Mouse (Mus musculus) forelimb bud, embryonic 11.5 days (tissue): Measurements from ENCODE around the gene Tnfsf10.
A peak's percentile ranks its signal among the peaks of the same experiment; 100 is the strongest.

Experiments used
- DNase-seq: peaks from one replicate; pipeline ENCODE4 v3.0.0-alpha.2; 2012; ENCODE audit warnings: low read depth, low spot score

The Tnfsf10 gene

DNA sequence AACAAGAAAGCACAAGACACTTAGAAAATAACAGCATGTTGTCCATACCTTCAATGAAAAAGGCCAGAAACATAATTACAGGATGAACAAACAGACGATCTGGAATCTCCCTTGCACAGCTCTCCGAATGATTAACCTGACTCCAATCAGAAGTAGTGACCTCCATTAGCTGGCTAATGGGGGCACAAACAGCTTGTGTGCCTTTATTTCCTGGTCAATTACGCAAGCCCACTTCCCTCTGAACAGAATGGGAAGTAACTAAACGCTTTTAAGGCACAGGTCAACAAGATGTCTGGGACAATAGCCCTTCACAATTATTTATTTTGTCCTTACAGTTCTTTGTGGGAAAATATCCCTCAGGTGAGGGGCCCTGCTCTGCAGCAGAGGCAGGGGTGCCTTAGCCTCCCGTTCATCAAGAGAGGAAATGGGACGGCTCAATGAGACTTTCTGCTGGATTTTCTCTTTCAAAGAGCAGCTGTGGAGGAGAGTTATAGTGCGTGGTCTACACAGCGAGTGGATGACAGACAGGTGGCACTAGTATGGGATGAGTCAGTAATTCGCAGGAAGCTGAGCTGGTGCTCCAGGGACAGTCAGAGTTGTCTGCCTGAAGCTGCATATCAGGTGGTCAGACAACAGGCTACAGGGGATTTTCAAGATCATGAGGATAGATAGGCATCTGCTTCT is 14.3 kb upstream of the Tnfsf10 start:
- no peak for DNase-seq

DNA sequence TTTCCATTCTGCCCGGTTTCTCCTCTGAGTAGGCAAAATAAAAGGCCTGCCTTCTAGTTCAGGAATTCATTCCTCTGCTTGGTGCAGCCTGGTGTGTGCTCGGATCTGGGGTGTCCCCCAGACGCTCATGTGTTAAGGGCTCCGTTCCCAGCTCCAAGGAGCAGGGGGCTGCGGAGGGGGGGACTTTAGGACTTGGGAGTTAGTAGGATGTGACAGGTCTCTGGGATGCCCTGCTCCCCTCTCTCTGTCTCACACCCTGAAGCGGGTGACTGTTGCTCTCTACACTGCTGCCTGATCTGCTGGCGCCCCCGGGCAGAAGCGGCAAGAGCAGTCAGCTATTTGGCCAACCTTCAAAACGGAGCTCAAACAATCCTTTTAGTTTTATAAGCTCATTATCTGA is 10.0 kb upstream of the Tnfsf10 start:
- no peak for DNase-seq

DNA sequence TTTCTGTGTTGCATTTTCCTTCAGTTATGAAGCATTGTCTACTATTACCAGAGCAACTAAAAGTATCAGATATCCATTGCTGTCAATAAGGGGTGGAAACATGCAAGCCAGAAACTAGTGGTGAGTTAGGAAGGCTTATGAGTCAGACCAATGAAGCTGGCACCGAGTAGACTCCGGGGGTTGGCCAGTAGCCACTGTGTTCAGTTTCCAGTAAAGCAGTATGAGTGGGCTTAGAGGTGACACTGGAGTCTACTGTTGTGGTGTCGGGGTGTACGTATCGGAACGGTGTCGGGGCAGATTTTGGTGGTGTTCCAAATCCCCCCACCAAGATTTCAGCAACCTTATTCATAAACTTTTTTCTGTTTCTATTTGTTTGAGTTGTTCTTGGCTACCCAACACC is 5.9 kb upstream of the Tnfsf10 start:
- no peak for DNase-seq

DNA sequence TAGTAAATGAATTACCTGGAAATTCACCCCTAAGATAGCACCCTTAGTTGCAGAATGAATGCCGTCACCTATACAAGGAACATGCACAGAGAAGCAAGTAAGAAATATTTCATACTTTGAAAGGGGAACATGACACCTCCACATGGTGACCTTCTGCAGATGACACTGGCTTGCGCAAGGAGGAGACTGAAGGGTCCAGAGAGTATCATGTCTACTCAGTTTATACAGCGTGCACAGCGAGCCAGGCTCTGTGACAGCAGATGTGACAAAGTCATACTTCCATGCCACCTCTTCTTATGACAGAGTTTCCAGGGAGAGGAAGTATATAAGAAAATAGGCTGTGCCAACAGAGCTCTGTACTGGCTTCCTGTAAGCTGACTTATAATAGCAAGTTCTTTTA is 5.4 kb upstream of the Tnfsf10 start:
- no peak for DNase-seq

DNA sequence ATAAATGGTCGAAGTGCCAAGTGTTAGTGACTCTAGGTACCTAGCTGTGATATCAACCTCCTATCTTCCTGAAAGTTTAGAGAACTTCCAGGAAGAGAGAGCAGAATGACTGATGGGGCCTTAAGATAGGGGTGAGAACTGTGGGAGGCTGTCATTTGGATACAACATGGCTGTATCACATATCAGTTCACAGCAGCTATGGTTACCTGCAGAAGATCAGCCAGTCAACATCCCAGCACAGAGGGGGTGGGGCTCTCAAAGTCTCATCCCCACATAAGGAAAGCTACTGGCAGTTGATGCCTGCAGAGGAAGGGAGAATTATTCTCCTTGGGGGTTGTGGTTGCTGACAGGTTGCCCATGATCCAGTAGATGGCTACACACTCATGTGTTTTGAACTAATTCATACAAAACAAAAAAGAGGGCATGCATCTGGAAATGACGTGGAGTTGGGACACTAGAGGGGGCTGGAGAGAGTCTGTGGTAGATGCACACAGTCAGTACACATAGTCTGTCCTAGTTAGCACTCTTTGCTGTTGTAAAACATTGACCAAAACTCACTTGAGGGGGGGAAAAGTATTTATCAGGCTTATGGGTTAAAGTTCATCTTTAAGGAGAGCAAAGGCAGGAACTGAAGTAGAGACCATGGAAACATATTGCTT is 2.2 kb upstream of the Tnfsf10 start:
- DNase-seq, result no peak

DNA sequence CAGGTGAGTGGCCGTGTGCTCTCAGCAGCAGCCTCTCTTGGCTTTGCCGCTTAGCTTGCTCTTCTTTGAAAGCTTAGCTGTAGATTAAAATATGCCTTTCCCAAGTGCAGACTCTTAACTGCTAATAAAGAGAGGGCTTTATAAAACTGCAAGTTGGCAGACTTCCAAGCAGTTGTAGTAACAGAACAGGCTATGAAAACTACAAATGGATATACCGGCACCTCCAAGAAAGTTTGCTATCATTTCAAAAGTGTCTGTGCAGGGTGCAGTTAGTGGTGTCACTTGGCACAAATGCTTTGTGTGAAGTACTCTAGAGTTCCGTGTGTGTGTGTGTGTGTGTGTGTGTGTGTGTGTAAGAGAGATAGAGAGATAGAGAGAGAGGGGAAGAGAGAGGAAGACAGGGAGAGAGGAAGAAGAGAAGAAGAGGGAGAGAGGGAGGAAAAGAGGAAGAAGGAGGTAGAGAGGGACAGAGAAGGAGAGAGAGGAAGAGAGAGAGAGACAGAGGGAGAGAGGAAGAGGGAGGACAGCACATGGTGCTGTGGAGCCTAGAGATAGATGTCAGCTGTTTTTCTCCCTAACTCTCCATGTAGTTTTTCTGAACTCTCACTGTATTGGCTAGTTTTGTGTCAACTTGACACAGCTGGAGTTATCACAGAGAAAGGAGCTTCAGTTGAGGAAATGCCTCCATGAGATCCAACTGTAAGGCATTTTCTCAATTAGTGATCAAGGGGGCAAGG is 628 bp downstream of the Tnfsf10 start:
- DNase-seq, result no peak

DNA sequence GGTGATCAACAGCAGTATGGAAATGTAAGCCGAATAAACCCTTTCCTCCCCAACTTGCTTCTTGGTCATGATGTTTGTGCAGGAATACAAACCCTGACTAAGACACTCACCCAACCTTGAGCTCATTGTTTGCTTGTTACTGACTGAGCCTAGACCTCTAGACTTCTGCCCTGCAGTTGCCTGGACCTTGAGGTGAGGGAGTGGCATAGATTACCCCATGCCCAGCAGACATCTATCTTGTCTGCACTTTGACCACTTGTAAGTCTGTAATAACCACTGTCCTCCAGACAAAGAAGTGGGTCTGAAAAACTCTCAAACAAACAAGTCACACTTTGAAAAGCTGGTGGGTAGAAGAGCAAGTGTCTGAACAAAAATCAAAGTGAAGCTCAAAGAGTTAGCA is 2.8 kb downstream of the Tnfsf10 start:
- DNase-seq, result no peak

DNA sequence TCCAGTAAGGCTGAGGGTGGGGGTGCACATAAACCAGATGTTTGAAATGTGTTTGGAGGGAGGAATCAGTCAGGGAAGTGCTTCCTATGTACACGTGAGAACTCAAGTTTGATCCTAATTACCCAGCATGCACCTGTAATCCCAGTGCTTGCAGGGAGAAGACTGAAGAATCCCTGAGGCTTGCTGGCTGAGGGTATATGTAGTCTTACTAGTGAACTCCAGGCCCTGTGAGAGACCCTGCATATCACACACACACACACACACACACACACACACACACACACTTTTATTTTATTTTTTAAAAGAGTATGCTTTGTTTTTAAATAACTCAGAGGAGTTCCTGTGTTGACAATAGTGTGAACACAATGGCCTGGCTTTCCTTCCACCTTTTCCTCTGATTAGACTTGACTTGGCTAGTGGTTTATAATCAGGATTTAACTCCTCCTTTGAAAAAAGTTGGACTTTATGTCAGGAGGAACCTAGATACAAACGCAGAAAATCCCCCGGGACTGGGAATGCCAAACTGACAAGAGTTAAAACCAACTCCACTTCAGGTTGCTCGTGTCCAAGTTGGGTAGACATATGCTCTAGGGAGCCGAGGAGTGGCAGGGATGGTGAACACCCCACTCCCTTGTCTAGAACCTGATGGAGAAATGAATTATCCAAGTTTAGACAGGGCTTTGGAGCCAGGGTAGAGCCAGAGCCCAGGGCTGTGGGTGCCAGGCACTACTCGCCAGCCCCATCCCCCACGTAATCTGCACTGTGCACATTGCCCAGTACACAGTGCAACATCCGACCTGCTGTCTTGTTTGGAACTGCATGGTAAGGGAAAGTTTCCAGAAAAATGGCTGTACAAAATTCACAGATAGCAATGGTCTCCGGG is 4.0 kb downstream of the Tnfsf10 start:
- peak; percentile 12 for DNase-seq

DNA sequence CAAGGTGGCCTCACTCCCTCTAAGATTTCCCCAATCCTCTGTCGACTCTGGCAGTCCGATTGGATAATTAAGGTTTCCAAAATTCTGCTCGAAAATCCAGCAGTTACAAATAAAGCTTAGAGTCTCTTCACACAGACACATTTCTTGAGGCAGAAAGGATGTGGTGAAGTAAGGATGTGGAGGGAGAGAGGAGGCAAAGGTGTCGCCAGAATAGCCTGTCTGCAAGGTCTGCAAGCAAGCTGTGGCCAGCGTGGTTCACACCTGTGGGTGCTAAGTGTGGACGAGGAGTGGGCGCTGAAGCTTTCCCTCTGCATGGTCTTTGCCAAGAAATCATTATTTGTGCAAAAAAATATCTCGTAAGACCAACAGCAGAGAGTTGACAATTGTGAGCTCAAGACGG is 5.8 kb downstream of the Tnfsf10 start:
- DNase-seq, result no peak

DNA sequence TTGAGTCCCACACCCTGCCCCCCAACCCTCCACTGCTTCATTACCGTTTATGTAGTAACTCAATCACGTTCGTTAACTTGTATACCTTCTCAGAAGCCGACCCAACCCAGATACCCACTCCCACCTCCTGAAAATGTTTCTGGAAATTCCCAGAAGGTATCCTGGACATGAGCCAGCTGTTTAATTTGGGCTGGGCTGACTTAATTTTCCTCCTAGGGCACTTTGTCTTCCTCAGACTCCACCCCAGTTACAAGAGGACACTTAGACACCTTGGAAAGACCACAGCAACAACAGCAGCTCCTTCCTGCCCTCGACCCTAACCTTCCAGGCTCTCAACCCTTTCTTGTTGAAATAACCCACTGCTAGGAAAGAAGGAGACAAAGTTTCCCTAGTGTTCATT is 6.7 kb downstream of the Tnfsf10 start:
- DNase-seq, result no peak

DNA sequence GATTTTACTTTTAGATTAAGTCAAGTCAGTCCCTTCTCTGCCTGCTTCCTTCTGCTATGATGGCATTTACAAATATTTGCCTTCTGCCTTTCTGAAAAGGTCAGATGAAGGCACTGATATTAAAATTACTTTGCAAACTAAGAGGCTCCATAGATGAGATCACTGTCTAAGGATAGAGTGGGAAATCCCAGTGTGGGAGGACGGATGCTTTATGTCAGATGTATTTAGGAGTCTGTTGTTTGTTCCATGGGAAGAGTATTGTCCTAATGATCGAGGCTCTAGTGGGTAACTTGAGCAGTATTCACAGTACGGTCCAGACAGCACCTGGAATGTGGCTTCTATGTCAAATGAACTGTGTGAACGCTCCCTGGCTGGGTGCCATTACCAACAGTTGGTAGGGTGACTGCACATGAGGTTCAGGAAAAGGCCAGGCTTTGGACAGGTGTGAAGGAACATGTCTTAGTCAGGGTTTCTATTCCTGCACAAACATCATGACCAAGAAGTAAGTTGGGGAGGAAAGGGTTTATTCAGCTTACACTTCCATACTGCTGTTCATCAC is 9.9 kb downstream of the Tnfsf10 start:
- DNase-seq, result no peak

DNA sequence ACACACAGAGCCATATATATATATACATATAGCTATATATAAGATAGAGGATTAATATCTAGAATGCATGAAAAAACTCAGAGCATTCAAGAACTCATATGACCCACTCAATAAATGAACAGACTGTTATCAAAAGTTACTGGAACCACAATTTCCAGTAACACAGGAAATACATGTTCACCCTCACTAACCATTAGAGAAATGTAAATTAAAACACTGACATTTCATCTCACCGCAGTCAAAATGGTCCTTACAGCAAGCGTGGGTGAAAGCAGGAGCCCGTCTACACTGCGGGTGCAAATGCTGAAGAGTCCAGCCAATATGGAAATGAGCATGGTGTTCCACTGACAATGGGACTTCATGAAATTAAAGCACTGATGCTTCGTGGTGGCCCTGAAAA is 13.9 kb downstream of the Tnfsf10 start:
- no peak for DNase-seq

DNA sequence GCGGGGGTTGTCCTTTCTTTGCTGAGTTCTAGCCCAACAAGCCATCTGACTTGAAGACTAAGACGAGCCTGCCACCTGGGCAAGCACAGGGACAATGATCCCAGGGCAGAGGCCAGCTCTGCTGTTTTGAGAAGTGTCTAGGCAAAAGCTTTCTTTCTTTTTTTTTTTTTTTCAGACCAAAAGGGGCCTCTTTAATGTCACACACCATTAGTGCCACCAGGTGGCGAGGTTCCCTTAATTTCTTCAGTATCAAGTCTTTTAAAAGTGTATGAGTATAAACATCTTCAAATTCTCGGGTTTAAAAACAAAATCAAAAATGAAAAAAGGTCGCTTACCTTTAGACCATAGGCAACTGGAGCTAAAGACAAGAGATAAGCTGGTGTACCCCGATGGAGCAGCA is 21.6 kb downstream of the Tnfsf10 start:
- peak; percentile 27 for DNase-seq

DNA sequence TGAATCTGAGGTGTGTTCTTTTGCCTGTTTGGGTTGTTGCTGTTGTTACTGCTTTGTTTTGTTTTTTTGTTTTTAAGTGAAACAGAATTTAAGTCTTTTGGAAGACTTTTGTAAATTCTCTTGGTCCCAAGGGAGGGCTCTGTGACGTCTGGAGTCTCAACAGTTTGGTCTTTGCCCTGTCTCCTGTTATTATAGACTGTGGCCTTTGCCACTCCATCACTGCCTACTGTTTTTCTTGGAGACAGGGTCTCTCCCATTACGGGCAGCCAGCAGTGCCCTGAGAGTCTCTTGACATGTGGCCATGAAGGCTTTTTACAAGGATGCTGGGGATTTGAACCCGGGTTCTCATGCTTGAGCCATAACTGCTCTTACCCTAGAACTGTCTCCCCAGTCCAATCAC is 22.1 kb downstream of the Tnfsf10 start:
- DNase-seq, result no peak

DNA sequence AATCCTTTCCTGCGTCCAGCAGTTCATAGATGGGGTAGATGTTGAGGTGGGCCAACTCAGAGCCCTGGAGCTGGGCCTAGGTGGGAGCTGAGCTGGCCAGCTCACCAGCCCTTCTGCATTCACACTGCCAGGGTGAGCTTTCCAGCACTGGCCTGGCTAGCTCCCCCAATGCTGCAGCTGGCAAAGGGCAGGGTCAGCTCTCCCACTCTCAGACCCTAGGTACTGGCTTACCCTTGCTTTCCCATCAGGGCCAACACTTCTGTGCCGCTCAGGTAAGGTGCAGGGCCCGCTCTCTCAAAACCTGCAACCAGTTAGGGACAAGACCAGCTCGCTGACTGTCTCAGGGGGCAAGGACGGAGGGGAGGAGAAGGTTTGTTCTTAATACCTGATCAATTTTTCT is 23.9 kb downstream of the Tnfsf10 start:
- no peak for DNase-seq

DNA sequence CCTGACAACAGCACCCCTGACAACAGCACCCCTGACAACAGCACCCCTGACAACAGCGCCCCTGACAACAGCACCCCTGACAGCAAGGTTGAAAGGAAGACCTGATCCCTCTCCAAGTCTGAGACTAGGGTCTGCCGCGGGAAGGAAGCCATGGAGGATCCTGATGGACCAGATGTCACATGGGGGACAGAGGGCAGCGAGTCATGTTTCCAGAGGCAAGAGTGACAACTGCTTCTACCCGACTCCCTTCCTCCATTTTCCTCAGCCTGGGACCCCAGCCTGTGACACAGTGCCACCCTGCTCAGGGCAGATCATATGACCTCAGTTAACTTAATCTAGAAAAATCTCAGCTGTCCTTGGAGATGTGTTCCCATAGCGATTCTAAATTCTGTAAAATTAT is 25.6 kb downstream of the Tnfsf10 start:
- no peak for DNase-seq

DNA sequence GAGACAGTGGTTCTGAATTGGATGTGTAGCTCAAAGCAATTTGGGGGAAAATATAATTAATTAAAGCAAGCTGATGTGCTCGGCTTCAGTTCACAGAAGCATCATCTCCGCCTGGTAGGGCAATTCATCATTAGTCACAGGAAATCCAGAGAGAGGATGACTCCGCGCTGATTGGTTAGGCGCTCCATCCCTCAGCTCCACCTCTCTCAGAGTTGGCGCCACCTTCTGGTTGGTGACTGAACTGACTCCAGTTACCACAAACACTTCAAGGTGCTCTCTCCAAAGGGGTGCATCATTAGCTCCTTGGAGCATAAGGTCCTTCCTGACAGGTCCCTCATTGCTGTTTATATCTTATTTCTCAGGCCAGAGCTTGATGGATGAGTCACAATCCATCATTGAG is 28.7 kb downstream of the Tnfsf10 start:
- no peak for DNase-seq

DNA sequence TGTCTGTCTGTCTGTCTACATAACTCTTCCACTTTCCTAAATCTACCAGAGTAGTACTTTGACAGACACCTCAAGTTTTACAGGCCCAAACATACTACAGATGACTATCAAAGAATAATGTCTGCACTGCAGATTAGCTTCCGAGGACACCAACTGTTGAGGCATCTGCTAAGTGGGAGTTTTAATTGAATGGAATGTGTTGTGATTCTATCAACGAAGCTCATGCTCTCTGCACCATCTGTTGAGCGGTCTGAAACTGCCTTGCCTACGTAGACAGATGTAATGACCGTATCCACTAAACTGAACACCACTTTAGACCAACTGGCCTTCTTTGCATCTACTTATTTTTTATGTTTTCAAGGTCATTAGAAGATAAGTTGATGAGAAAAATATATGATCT is 31.6 kb downstream of the Tnfsf10 start:
- DNase-seq, result no peak

DNA sequence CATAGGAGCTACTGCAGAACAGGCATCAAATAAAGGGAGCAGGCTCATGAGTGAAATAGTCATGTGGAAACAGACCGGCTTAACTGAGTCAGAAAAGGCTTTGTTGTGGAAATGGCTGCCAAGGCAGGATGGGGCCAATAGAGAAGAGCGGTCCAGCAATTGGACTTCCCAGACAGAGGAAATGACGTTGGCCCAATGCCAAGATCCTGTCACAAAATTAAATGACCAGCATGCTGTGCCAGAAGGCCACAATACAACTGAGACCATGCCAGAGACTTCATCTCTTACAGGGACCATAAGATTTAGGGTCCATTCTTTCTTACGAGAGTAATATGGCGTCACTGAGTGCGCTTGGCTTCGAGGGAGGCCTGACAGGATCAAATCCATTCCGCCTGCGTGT is 34.3 kb downstream of the Tnfsf10 start:
- DNase-seq, result peak; percentile 20

DNA sequence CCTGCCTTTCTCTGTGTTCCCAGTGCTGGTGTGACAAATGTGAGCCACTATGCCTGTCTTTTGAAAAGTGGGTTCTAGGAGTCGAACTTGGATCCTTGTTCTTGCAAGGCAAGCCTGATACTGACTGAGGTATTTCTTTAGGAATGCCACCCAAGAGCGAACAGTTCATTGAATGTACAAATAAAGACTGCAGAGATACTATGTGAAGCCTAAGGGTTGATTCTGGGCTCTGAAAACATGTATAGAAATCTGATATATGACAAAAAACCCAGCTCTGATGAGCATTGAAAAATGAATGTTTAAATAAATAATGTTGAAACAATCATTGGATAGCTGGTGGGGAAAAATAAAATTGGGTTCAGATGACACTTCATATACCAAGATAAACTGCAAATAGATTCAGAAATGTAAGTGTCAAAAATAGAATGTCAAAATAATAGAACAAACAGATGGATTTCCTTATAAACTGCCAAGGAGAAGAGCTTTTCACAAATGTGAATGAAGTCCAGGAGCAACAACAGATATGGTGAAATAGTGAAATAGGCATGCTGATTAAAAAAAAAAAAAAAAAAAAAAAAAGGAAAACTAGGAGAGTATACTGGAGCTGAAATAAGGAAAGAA is 42.4 kb downstream of the Tnfsf10 start:
- no peak for DNase-seq

DNA sequence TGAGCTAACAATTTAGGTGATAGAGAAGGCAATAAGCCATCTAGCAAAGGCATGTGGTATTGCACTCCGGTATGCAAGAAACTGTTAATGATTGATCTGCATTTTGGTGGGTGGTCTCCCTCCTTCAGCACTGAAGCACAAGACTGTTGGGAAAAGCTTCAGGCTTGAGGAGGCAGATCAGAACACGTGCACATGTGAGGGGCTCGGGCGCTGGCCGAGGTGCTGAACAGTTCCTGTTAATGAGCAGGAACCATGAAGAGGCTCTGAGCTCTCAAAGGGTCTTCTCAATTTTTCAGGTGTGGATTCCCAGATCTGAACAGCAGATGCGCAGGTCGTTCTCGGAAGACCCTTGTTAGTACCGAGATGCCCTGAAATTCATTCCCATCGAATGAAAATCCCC is 53.3 kb downstream of the Tnfsf10 start:
- peak; percentile 77 for DNase-seq
